Mouse (Mus musculus): ENCODE data around the gene Calm2. TPM values are rescaled to one million over a fixed set of nuclear protein-coding genes. Genes with fewer than 3 reads are reported as not detected.

Calm2 gene
- polyA plus RNA-seq, 1 experiment from 2014 or later: 1,603 TPM

DNA sequence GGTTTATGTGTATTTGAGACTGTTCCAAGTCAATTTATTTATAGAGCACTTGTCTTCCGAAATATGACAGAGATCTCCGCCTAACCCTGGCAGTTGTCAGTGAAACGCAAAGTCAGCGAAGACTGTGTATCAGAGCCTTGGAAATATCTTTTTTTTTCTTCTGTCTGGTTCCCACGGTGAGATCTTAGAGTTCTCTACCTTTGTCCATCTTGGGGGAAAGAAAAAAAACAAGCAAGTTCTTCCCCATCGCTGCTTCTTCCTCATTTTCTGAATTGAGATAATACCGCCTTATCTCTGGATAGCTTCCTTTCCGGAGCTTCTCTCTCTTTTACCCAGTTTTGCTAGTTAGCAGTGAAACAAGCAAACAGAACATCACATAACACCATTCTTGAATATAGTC lies 2.1 kb upstream of the Calm2 start:
- 91% methylated on average over 8 of the region's 8 CpGs for WGBS
- no peaks in the 10 kb centered on the region for H3K36me3 ChIP-seq (ENCODE audit: control insufficient read depth, insufficient read depth, low read length)
- no peaks in the 10 kb centered on the region for H3K9me3 ChIP-seq (ENCODE audit: control insufficient read depth, low read length)
- H3K27me3 ChIP-seq (ENCODE audit: control insufficient read depth, insufficient read depth, low read length): no peaks in the 10 kb centered on the region
- H3K4me3 ChIP-seq (ENCODE audit: low read depth, low read length): no peak overlapping the region
- H3K9ac ChIP-seq (ENCODE audit: low read length): no peak overlapping the region
- no peak for ATAC-seq (ENCODE audit: insufficient read depth, low FRiP score, low TSS enrichment)
- DNase-seq (ENCODE audit: low spot score): no peak
- no peak overlapping the region for H3K27ac ChIP-seq (ENCODE audit: low read depth, low read length)
- H3K4me1 ChIP-seq (ENCODE audit: control insufficient read depth, insufficient read depth, low read length): peaks cover 14% of the 10 kb centered on the region
- H3K4me2 ChIP-seq (ENCODE audit: low read depth): no peak overlapping the region

DNA sequence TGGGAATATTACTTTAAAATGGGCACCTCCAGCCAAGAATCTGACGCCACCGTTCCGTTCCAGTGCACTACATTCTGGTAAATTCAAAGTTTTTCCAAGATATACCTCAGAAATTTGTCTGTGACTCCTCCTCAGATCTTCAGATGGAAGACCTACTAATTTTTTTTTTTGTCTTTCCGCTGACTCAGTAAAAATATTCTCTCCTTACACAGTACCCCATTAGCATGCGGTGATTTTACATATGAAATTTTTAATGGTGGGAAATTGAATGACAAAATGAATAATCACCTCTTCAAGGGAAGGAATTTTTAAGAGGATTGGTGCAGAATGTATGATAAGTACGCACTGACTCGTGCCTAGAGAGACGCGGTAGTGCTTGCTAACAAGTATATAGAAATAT lies 1.6 kb upstream of the Calm2 start:
- no peaks in the 10 kb centered on the region for H3K9me3 ChIP-seq (ENCODE audit: control insufficient read depth, low read length)
- WGBS: 96% methylated on average over 9 of the region's 9 CpGs
- no peak overlapping the region for H3K9ac ChIP-seq (ENCODE audit: low read length)
- no peak overlapping the region for H3K4me2 ChIP-seq (ENCODE audit: low read depth)
- ATAC-seq (ENCODE audit: insufficient read depth, low FRiP score, low TSS enrichment) (no peak), DNase-seq (ENCODE audit: low spot score) (no peak)
- H3K27me3 ChIP-seq (ENCODE audit: control insufficient read depth, insufficient read depth, low read length): no peaks in the 10 kb centered on the region
- H3K36me3 ChIP-seq (ENCODE audit: control insufficient read depth, insufficient read depth, low read length): no peaks in the 10 kb centered on the region
- H3K4me1 ChIP-seq (ENCODE audit: control insufficient read depth, insufficient read depth, low read length): peaks cover 17% of the 10 kb centered on the region
- H3K4me3 ChIP-seq (ENCODE audit: low read depth, low read length): no peak overlapping the region
- no peak overlapping the region for H3K27ac ChIP-seq (ENCODE audit: low read depth, low read length)

DNA sequence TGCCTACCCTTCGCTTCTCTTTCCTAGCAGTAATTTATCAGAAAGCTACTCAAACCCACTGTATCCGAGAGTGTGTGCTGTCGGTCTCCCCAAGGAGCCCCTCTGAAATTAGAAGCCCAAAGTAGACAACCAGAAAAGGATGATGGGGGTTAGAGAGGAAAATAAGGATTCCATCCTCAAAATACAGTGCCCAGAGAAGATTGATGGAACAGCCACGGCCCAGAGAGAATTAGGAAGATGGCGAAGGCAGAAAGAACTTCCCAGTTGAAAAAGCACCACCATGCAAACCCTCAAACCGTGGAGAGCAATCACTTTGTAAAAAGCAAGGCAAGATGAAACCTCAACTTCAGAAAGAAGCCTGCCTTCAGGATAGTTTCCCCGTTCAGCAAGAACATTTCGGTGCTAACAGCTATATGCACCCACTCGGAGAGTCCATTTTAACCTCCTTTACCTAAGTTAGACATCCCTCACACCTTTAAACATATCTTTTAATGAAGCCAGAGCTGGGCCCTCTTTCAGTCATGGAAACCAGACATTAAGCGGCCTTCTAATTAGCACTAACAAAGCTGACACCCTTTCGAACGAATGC lies 971 bp upstream of the Calm2 start:
- DNase-seq (ENCODE audit: low spot score): no peak

DNA sequence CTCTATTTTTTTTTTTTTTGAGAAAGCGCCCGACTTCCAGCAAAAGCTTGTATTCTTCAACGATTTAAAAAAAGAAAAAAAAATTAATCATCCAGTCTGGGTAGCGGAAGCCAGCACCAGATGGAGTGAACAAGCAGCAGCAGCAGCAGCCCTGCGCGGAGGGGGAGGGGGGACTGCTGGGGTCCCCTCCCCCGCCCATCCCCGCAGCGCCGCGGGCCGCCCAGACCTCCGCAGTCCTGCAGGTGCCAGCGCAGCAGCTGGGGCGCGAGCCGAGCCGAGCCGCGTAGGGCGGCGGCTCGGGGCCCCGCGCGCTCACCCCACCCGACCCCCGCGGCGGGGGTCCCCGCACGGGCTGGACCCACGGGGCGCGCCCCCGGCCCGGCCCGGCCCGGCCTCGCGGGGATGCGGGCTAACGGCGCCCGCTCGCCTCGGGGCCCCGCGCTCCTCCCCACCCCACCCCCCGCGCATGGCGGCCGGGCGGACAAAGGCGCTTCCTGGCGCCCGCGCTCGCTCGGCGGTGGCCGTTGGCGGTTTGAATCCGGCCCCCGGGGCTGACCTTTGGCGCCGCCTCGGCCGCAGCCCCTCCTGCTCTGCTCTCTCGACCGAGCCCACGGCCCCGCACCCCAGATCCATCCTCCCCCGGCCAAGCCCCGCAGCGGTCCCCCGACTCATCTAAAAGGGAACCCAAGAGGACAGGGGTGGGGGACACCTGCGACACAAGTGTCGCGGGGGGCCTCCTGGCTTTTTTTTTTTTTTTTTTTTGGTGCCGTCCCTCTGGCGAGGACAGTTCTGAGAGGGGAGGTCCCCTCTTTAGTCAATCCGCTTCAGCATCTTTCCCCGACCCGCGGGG lies 593 bp downstream of the Calm2 start:
- peak; percentile 83 for DNase-seq (ENCODE audit: low spot score)
- Histone ChIP-seq H3K9me3 (ENCODE audit: control insufficient read depth, low read length) (no peaks in the 10 kb centered on the region), H3K4me2 (ENCODE audit: low read depth) (peak overlapping the region; percentile 65), H3K27me3 (ENCODE audit: control insufficient read depth, insufficient read depth, low read length) (no peaks in the 10 kb centered on the region), H3K9ac (ENCODE audit: low read length) (peak overlapping the region; percentile 99), H3K4me1 (ENCODE audit: control insufficient read depth, insufficient read depth, low read length) (peaks cover 25% of the 10 kb centered on the region), H3K36me3 (ENCODE audit: control insufficient read depth, insufficient read depth, low read length) (no peaks in the 10 kb centered on the region), H3K27ac (ENCODE audit: low read depth, low read length) (peak overlapping the region; percentile 92), H3K4me3 (ENCODE audit: low read depth, low read length) (peak overlapping the region; percentile 91)
- ATAC-seq (ENCODE audit: insufficient read depth, low FRiP score, low TSS enrichment): peak; percentile 77
- under 1% methylated on average over 49 of the region's 86 CpGs for WGBS

More for the DNA sequence above, 971 bp upstream of the Calm2 start:
- no peaks in the 10 kb centered on the region for H3K9me3 ChIP-seq (ENCODE audit: control insufficient read depth, low read length)
- peak overlapping the region; percentile 91 for H3K4me3 ChIP-seq (ENCODE audit: low read depth, low read length)
- no peak for ATAC-seq (ENCODE audit: insufficient read depth, low FRiP score, low TSS enrichment)
- peak overlapping the region; percentile 65 for H3K4me2 ChIP-seq (ENCODE audit: low read depth)
- no peaks in the 10 kb centered on the region for H3K36me3 ChIP-seq (ENCODE audit: control insufficient read depth, insufficient read depth, low read length)
- H3K9ac ChIP-seq (ENCODE audit: low read length): peak overlapping the region; percentile 99
- no peaks in the 10 kb centered on the region for H3K27me3 ChIP-seq (ENCODE audit: control insufficient read depth, insufficient read depth, low read length)
- WGBS: 45% methylated on average over 12 of the region's 12 CpGs
- H3K27ac ChIP-seq (ENCODE audit: low read depth, low read length): peak overlapping the region; percentile 92
- peaks cover 21% of the 10 kb centered on the region for H3K4me1 ChIP-seq (ENCODE audit: control insufficient read depth, insufficient read depth, low read length)

DNA sequence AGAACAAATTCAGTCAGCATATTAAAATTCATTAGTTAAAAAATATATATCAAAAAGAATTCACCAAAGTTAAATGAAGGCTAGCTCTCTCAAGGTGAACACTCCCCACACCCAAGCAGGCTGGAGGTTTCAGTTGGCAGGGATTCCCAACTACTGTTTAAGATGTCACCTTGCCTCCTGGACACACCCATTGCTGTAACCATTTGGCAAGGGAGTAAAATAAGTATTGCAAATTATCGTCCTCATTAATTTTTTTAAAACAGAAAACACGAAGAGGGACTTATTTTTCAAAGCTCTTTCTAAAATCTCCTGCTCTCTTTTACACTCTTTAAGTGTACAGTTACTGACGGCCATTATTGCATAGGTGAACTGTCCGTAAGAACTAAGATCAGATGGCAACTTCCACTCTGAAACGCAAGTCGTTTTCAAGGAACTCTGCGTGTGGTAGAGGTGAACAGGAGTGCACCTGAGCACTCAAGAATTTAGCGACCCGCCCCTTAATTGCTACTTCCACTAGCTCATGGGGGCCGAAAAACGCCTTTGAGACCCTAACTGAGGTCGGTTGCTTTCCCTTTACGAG lies 1.3 kb downstream of the Calm2 start:
- no peaks in the 10 kb centered on the region for H3K27me3 ChIP-seq (ENCODE audit: control insufficient read depth, insufficient read depth, low read length)
- H3K36me3 ChIP-seq (ENCODE audit: control insufficient read depth, insufficient read depth, low read length): no peaks in the 10 kb centered on the region
- DNase-seq (ENCODE audit: low spot score): no peak
- H3K4me2 ChIP-seq (ENCODE audit: low read depth): peak overlapping the region; percentile 53
- peak overlapping the region; percentile 91 for H3K4me3 ChIP-seq (ENCODE audit: low read depth, low read length)
- no peaks in the 10 kb centered on the region for H3K9me3 ChIP-seq (ENCODE audit: control insufficient read depth, low read length)
- H3K27ac ChIP-seq (ENCODE audit: low read depth, low read length): no peak overlapping the region
- H3K9ac ChIP-seq (ENCODE audit: low read length): peak overlapping the region; percentile 99
- ATAC-seq (ENCODE audit: insufficient read depth, low FRiP score, low TSS enrichment): no peak
- under 1% methylated on average over 13 of the region's 13 CpGs for WGBS
- peaks cover 25% of the 10 kb centered on the region for H3K4me1 ChIP-seq (ENCODE audit: control insufficient read depth, insufficient read depth, low read length)

DNA sequence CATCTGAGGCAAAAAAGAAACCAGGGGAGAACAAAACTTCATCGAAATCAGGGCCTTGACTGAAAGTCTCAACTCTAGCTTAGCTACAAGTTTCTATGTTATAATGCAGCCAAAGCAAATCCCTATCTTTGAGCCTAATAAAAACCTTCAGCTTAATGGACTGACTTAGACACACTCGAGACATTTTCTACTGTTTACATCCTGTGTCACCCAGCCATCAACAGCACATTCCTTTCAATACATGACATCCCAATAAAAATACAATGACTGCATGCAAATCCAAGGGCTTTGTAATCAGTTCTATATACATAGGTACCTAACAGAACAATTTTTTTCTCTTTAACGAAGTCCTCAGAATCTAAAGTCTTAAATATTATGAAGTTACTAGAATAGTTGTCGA lies 2.0 kb downstream of the Calm2 start:
- no peak for ATAC-seq (ENCODE audit: insufficient read depth, low FRiP score, low TSS enrichment)
- no peaks in the 10 kb centered on the region for H3K36me3 ChIP-seq (ENCODE audit: control insufficient read depth, insufficient read depth, low read length)
- no peaks in the 10 kb centered on the region for H3K27me3 ChIP-seq (ENCODE audit: control insufficient read depth, insufficient read depth, low read length)
- H3K4me1 ChIP-seq (ENCODE audit: control insufficient read depth, insufficient read depth, low read length): peaks cover 25% of the 10 kb centered on the region
- no peak overlapping the region for H3K27ac ChIP-seq (ENCODE audit: low read depth, low read length)
- WGBS: 64% methylated on average over 4 of the region's 4 CpGs
- H3K4me2 ChIP-seq (ENCODE audit: low read depth): peak overlapping the region; percentile 61
- H3K9ac ChIP-seq (ENCODE audit: low read length): no peak overlapping the region
- H3K9me3 ChIP-seq (ENCODE audit: control insufficient read depth, low read length): no peaks in the 10 kb centered on the region
- peak overlapping the region; percentile 27 for H3K4me3 ChIP-seq (ENCODE audit: low read depth, low read length)
- DNase-seq (ENCODE audit: low spot score): no peak

DNA sequence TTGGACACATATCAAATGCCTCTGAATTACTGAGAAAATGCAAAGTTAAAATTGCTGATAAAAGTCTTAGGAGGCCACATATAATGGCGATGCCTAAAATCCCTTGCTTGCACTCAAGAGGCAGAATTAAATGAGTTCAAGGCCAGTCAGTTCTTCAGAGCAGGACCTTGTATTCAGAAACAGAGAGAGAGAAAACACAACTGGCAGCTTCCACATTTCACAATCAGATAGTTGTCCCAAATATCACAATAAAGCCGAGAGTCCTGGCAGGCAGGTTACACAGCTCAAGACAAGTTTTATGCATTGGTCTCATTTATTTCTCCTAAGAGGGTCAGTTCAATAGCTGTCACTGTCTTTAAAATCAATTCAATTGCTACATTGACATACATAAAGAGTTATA lies 5.2 kb downstream of the Calm2 start:
- no peaks in the 10 kb centered on the region for H3K36me3 ChIP-seq (ENCODE audit: control insufficient read depth, insufficient read depth, low read length)
- H3K9ac ChIP-seq (ENCODE audit: low read length): no peak overlapping the region
- WGBS: 87% methylated on average over 2 of the region's 2 CpGs
- no peak overlapping the region for H3K4me2 ChIP-seq (ENCODE audit: low read depth)
- peaks cover 20% of the 10 kb centered on the region for H3K4me1 ChIP-seq (ENCODE audit: control insufficient read depth, insufficient read depth, low read length)
- H3K4me3 ChIP-seq (ENCODE audit: low read depth, low read length): no peak overlapping the region
- H3K9me3 ChIP-seq (ENCODE audit: control insufficient read depth, low read length): no peaks in the 10 kb centered on the region
- no peak overlapping the region for H3K27ac ChIP-seq (ENCODE audit: low read depth, low read length)
- DNase-seq (ENCODE audit: low spot score) (no peak), ATAC-seq (ENCODE audit: insufficient read depth, low FRiP score, low TSS enrichment) (no peak)
- H3K27me3 ChIP-seq (ENCODE audit: control insufficient read depth, insufficient read depth, low read length): no peaks in the 10 kb centered on the region

DNA sequence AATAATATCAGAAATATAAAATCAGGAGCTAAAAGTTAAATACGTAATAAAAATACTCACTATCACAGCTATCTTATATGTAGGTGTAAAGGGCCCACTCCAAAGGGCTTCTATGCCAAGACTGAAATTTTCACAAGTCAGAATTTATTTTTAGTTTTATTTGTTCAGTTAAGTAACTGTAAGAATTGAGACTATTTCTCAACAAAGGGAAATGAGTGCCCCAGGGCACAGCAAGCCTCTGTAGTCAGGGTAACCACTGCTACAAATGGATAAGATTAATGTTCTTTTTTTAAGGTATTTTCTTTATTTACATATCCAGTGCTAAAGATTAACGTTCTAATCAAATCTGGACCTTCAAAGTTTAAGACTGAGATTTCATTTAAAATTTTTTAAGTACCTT lies 7.3 kb downstream of the Calm2 start:
- H3K36me3 ChIP-seq (ENCODE audit: control insufficient read depth, insufficient read depth, low read length): no peaks in the 10 kb centered on the region

More for the DNA sequence above, 7.3 kb downstream of the Calm2 start:
- H3K27me3 ChIP-seq (ENCODE audit: control insufficient read depth, insufficient read depth, low read length): no peaks in the 10 kb centered on the region
- H3K4me2 ChIP-seq (ENCODE audit: low read depth): no peak overlapping the region
- H3K9ac ChIP-seq (ENCODE audit: low read length): no peak overlapping the region
- DNase-seq (ENCODE audit: low spot score): no peak
- no peak for ATAC-seq (ENCODE audit: insufficient read depth, low FRiP score, low TSS enrichment)
- no peak overlapping the region for H3K4me3 ChIP-seq (ENCODE audit: low read depth, low read length)
- WGBS: 92% methylated on average over 2 of the region's 2 CpGs
- H3K9me3 ChIP-seq (ENCODE audit: control insufficient read depth, low read length): no peaks in the 10 kb centered on the region
- no peak overlapping the region for H3K27ac ChIP-seq (ENCODE audit: low read depth, low read length)
- H3K4me1 ChIP-seq (ENCODE audit: control insufficient read depth, insufficient read depth, low read length): peaks cover 16% of the 10 kb centered on the region

Data from neural tube, embryonic 11.5 days (tissue).